Mouse (Mus musculus) CH12F3 (cell line): Measurements from ENCODE around the gene Arhgef28.

Experiments
- in situ Hi-C: fragments of 300-500 bp; cut with MboI; formaldehyde crosslinking; loops from 2 replicates; pipeline ENCODE4 v1.14.3; 2020; ENCODE audit warnings: low sequenced_read_pairs

Gene Arhgef28

DNA sequence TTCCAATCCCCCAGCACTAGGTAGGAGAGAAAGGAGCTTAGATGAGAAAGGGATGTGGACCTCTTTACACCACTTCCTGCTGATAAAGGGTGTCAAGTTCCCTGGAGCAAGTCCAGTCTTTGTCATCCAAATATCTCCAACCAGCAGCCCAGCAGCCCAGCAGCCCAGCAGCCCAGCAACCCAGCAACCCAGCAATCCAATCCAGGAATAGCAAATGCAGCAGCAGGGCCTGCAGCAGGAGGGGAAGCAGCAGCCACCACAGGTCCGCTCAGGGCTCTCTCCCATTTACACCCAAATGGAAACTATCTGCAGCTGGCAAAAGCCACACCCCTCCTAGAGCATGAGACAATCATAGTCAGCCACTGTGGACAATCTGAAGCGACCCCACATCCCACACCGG is 21.6 kb downstream of the Arhgef28 start:
- in situ Hi-C loops: no loop called here

DNA sequence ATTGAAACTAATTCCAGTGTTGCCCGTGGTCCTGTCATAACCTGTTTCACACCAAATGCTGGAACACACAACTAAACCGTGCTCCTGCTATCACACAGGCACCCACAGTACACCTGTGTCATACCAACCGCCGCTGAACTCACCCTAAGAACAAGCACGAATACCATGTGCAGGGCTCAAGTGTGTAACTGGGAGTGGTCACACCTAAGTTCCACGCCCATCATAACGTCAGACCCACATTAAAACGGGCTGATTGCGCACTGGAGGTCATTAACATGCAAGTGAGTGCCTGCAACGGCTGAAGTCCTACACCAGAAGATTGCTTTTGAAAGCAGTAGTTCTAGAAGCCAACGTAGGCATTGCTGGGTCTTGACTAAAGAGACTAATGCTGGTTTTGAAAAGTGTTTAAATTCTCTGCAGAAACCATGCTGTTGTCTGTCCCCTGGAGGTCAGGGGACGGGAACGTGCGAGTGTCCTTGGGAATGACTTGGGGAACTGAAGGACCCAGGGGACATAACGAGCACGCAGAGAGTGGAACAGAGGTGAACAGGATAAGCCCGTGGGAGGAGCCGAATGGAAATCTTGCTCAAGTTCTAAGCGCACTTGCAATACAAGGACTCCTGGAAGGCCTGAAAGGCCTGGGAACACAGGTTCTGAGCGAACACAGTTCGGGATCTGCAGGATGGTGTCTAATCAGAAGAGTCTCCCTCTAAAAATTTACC is 22.9 kb downstream of the Arhgef28 start:
- in situ Hi-C loops: no loop called here

DNA sequence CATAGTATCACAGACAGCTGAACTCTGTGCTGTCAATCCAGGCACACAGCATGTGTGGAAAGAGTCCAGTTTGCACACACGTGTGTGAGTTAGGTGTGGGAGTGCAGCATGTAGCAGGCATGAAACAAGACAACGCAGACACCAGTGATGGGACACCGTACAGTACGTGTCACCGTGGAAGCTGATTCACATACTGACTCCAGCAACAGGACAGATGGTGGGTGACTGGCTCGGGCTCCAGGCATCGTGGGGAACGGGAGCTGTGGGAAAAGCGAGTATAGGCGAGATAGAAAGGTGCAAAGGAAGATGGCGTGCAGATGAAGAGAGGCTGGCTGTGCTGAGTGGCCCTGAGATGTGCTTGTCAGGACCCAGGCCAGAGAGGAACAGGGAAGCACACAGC is 23.9 kb downstream of the Arhgef28 start:
- in situ Hi-C loops: no loop called here

DNA sequence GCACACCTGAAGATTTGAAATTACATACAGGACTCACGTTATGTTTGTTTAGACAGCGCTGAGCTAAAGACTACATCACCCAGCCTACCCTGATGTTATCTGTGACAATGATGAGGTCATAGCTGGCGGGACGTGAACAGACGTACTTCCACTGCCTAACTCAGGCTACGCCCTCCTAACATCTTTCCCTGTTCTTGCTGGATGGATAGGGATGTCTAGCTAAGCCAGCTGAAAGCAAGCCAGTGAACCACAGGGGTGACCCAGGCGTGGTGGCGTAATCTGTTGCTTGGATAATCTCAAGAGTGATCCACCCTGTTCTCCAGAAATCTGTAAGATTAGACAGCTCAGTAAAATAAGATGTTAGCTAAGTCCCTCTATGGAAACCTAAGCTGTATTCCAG is 25.6 kb downstream of the Arhgef28 start:
- in situ Hi-C loops: no loop called here

DNA sequence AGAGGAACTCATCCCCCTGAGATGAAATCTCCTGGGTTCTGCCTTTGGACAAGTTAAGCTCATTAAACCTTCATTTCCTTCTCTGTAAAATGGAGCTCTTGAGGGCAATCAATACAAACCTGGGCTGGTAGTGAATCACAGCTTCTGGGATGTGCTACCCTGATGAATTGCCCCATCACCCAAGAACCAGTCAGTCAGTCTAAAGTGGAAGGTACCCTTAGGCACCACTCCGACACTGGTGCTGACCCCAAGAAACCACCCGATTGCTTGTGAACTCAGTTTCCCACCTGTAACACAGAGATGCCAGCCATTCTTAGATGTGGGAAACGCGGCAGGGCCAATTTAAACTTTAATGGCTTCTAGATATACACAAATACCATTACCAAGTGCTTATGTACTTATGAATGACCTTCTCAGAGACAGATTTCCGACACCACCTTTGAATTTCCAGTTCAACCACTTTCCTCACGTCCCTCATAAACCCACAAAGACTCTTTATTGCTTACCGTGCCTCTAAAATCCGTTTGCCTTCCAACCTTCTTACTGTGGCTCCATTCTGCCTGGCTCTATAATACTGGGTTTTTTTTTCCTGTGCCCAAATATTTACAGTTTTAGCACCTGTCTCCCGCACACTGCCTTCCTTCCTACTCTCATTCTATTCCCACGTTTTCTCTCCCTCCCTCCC is 30.8 kb downstream of the Arhgef28 start:
- in situ Hi-C loops: no loop called here

DNA sequence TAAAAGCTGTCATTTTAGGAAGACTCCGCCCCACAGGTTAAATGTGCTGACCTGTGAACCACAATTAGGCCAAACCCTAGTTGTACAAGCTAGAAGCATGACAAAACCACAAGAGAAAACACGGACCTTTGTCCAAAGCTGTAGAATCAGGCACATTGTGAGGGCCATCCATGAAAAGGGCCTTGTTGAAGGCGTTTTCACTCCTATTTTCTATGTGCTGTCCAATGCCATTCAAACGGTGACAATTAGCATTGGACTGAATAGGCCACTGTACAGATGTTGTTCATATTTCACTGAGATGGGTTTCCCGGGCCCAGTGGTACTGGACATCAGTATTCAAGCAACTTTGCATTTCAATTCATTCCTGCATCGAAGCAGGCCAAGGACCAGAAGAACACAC is 33.2 kb downstream of the Arhgef28 start:
- in situ Hi-C loops: no loop called here

DNA sequence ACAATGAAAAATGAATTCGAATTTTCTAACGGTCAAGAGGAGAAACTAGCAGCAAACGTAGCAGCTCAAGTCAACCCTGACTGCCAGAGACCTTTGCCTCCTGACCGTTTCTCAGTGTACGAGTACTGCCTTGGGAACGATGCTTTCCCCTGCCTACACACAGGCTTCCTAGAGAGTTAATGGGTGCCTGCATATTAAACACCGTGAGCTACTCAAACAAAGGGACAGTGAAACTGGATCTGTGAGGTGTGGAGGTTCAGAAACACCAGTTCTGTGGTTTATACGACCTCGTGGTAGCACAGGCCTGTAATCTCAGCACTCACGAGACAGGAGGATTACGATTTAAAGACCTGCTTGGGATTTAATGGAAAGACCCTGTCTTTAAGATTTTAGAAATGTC is 33.9 kb downstream of the Arhgef28 start:
- in situ Hi-C loops: no loop called here

DNA sequence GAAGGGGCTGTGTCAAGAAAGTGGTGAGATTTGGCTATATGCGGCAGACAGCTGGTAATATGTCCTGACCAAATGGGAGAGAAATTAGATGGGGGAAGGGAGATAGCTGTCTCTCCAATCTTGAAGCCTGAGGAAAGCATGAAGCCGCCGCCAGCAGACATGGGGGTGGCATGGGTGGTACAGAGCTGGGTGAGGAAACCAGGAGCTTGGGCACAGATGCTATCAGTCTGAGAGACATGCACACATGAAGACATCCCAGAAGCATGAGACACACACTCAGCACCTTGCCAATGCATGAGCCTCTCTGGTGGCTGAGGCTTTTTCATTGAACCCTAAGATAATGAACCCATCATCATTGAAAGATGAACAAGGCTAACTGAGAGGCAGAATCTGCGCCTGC is 34.5 kb downstream of the Arhgef28 start:
- in situ Hi-C loops: no loop called here

DNA sequence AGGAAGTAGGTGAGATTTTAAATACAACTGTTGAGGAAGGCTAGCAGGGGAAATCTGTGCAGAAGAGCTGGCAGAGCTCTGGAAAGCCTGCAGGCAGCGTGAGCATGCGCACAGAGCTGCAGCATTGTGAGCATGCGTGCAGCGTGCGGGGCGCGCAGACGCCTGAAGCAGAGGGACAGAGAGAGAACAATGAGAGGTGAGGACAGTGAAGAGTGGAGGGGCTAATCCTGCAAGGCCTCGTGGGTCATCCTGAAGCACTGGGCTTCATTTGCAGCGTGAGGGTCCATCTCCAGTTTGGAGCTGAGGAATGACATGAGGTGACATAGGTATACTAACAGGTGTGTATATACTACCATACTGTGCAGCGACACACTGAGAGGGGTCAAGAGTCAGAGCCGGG is 35.0 kb downstream of the Arhgef28 start:
- in situ Hi-C loops: no loop called here

DNA sequence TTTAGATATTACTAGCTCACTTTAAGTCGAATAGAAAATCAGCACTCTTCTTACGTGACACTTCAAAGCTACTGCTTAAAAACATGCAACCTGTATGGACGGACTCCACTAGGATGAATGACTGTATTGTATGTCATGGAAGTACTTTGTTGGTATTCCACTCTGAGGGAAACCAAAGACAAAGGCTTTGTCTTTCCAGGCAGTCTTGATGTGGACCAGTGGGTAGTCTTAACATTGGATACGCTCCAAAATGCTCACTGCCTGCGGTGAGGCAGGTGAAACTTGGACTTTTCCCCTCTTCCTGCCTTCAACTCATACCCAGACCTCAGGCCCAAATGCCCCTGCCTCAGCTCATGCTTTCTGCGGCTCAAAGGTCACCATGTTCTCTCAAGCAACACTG is 41.4 kb downstream of the Arhgef28 start:
- in situ Hi-C loops: no loop called here

DNA sequence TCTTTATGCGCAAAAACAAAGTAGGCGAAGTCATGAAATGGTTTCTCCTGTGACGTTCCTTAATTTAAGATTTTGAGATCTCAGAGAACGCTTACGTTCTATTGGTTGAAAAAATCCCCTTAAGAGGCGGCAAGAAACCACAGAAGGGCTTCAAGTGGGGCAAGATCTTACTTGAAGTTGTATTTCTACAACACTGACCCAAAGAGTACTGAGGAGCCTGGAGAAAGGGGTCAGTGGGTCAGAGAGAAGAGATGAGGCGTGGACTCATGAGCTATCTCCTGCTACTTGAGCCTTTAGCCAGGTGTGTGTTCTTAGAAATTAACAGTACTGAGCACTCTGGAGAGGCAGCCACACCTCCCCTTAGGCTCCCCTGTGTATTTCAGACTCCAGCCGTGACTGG is 44.7 kb downstream of the Arhgef28 start:
- in situ Hi-C loops: no loop called here

DNA sequence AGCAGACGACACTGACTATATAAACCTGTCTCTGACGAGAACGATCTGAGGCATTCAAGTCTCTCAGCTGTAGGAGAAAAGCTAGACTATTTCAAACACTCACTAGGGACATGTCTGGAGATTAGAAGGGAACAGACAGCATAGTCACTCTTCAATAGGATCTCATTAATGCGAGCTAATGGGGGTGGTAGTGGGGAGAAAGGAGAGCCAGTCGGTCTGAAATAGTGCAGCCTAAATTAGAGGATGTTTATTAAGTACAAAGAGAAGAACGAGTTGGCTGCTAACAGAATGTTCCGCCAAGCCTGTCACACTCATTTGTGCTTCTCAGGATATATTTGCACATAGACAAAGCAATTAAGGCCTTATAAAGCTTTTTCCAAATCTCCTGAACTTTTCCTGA is 49.6 kb downstream of the Arhgef28 start:
- in situ Hi-C loops: no loop called here

DNA sequence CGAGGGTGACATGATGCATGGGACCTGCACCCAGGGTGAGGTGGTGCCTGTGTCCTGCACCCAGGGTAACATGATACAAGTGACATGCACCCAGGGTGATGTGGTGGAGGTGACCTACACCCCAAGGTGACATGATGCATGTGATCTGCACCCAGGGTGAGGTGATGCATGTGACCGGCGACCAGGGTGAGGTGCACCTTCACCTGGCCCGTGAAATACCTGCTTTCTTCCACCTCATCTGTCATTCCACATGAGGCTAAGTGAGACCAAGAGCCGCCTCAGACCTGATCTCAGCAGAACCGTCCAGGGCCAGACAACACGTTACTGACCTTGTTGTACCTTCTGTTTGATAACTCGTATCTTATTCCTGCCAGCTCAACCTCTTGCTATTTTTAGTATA is 53.5 kb downstream of the Arhgef28 start:
- in situ Hi-C loops: no loop called here

DNA sequence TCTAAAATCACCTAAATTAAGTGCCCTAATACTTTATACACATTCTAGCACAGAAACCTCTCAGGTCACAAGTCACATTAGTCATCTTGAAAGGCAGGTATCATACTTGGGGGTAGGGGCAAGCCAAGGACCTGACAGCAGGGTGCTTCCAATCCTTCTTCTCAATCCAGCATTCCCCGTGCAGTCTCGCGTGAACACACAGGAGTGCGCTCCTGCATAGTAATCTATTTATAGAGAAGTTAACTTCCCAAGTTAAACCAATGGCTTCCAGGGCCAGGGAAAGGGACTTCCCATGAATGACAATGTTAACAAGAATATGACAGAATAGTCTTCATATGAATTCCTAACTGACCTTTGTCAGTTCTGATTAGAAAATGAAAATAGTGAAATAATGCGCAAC is 58.7 kb downstream of the Arhgef28 start:
- in situ Hi-C loops: no loop called here

DNA sequence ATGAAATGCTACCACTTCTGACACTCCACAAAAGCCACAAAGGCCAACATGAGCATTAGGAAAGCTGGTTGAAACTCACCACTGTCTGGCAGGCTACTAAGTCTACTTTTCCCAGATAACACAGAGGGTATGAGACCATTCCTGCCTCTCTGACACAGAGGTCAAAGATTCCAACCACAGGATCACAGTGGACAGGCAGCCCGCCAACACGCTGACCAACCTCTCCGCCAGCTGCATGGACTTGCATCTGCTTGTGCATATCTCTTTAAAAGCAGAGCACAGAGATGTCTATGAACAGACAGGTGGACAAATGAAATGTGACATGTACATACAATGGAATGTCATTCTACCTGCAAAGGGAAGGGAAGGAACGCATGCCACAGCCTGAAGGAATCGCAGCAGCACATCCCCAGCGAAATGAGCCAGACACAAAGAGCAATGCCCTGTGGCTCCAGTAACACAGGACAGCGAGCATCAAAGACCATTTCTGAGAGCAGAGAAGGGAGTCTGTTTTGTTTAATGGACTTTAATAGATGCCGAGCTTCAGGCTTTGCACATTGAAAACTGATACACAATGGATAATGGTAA is 59.6 kb downstream of the Arhgef28 start:
- in situ Hi-C loops: no loop called here

DNA sequence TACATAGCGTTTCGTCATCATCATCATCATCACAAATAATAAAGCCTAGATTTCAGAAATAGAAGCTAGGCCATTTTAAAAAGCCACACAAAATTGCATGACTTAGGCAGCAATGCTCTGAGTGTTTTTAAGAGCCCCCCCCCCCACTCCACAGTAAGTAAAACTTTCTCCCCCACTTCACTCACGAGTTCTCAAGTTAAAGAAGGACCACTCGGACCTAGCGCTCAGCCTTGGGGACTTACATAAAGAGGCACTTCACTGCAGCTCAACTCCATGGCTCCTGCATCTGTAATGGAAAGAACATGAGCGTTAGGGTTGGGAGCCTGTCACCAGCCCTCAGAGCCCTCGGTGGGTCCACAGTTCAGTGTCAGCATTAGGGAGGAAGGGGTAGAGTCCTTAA is 60.9 kb downstream of the Arhgef28 start:
- in situ Hi-C loops: no loop called here

DNA sequence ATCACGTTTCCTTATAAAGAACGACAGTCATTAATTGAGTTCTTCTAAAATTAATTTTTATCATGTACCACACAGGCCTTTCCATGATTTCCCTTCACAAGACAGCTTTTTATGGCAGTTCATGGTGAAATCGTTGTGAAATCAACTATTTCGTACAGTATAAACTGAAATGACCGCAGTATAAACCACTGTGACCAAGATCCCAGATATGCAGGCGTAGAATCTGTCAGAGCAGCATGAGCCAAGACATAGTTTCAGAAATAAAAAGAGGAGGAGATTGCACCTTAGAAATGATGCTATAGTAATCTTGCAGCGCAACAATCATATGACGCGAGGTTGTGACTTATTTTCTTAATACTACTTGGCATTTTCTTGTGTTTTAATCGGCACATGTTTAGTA is 63.2 kb downstream of the Arhgef28 start:
- in situ Hi-C loops: no loop called here

DNA sequence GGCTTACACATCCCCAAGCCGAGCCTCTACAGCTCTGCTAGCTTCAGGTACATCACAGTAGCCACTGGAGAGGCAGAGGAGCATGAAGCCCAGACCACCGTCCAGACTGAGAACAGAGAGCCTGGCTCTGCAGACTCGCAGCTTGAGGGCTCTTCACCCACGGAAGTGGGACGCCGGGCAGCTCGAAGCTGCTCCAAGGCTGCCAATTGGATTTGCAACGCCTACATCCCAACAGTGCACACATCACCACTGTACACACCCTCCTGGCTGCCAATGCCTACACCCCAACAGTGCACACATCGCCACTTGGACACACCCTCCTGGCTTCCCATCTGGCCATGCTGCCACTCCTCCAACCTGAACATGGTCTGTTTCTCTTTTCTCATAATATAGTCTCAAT is 65.6 kb downstream of the Arhgef28 start:
- in situ Hi-C loops: no loop called here

DNA sequence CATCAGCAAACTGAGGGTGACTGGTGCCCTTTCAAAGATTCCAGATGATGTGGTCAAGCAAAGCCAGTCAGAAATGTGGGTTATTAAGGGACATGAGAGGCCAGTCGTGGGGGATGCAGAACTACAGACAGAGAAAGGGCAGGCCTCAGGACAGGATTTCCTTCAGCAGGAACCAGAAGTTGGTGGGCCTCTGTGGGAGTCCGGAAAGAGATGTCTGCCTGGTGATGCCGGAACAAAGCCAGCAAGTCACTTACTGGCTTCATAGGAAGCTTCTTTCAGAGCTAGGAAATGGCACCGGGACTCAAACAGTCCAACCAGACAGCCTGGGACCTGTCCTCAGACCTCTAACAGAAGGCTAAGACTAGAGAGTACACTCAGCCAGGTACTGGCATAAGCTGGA is 67.5 kb downstream of the Arhgef28 start:
- in situ Hi-C loops: no loop called here

DNA sequence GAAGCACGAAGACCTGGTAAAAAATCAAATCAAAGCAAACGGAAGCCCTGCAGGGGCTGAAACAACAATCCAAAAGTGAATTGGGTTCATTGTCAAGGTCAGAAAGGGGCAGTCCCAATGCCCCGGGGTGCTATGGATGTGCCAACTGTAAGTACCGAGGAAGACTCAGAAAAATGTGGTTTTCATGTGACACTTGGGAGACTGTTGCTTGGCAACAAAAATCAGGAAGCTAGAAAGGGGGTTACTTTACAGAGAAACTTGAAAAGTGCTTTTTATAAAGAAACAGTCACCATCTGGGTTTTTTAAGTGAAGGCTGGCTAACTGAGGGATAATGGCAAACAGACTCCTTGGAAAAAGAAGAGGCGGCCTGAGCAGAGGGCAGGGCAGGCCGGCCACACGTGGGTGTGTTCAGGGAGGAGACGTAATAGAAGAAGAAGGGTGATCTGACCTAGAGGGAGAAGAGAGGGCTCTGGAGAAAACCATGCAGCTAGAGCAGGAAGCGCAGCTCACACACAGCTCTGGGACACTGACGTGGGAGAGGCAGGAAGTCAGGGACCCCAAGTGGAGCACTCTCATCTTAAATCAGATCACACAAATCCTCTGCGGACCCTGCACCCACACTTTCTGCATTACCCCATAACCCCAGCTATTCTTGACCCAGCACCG is 70.2 kb downstream of the Arhgef28 start:
- in situ Hi-C loops: no loop called here

DNA sequence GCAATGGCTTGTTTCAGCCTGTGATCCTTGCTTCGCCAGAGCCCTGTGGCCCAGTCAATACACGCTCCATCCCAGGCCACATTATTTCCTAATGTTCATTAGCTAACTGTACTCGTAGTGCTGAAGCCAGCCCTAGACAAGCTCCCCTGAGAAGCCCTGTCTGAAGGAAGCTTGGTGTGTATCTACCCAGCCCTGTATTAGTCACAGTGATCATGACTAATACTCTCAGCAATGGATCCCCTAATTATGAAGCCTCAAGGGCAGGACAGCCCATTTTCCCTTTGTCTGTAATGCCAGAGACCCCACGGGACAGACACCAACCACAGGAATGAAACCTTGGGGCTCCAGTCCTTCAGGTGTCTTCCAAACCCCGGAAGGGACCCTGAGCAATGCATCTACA is 73.3 kb downstream of the Arhgef28 start:
- in situ Hi-C loops: no loop called here

DNA sequence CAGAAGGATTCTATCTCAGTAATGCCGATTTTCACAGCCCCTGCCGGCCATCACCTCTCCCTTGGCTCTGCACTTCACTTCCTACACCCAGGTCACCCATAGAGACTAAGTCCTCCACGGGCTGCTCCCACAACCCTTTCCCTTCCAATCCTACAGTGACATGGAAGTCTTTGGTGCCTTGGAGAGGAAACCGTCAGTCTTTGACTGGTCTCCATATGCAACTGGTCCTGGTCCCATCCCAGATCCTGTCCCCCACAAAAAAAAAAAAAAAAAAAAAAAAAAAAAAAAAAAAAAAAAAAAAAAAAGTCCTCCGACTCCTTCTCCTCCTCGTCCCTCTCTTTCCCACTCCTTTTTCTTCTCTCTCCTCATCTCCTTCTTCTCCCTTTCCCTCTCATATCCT is 74.0 kb downstream of the Arhgef28 start:
- in situ Hi-C loops: no loop called here
